Mouse (Mus musculus) right cerebral cortex, adult 18-20 months (tissue): ENCODE data around the gene Rchy1.
A peak's percentile ranks its signal among the peaks of the same experiment; 100 is the strongest.

Experiments
- DNase-seq: peaks from one replicate; pipeline ENCODE4 v3.0.0; 2022; ENCODE audit warnings: mixed read lengths

Rchy1 gene

GRCm38 (mm10) chr5:91962639-91963440 lies at the start of gene Rchy1:
TSS of gene Rchy1 (minus strand) at chr5:91963068.
- DNase-seq, result peak; percentile 95

- DNase-seq, result no peak
Observed at GRCm38 (mm10) chr5:92011756-92012155, 48.9 kb upstream of the Rchy1 start.

- no peak for DNase-seq
Observed at GRCm38 (mm10) chr5:92009827-92010226, 47.0 kb upstream of the Rchy1 start.

GRCm38 (mm10) chr5:92003011-92003410 lies 40.1 kb upstream of the Rchy1 start:
- no peak for DNase-seq

GRCm38 (mm10) chr5:92000770-92001169 lies 37.9 kb upstream of the Rchy1 start:
- DNase-seq, result no peak

- DNase-seq, result peak; percentile 80
Observed at GRCm38 (mm10) chr5:91994546-91994945, 31.7 kb upstream of the Rchy1 start.

GRCm38 (mm10) chr5:91993061-91993460 lies 30.2 kb upstream of the Rchy1 start:
- DNase-seq, result no peak

- DNase-seq, result no peak
Observed at GRCm38 (mm10) chr5:91991191-91991937, 28.5 kb upstream of the Rchy1 start.

- no peak for DNase-seq
Observed at GRCm38 (mm10) chr5:91989261-91989660, 26.4 kb upstream of the Rchy1 start.

GRCm38 (mm10) chr5:91987799-91988198 lies 24.9 kb upstream of the Rchy1 start:
- DNase-seq, result no peak

GRCm38 (mm10) chr5:91987236-91987635 lies 24.4 kb upstream of the Rchy1 start, which contains the start of gene Odaph:
TSS of gene Odaph (plus strand) at chr5:91987475.
- no peak for DNase-seq

- no peak for DNase-seq
Observed at GRCm38 (mm10) chr5:91985721-91986120, 22.9 kb upstream of the Rchy1 start.

- no peak for DNase-seq
Observed at GRCm38 (mm10) chr5:91983490-91983889, 20.6 kb upstream of the Rchy1 start.

GRCm38 (mm10) chr5:91981176-91981840 lies 18.4 kb upstream of the Rchy1 start:
- DNase-seq, result no peak

- DNase-seq, result no peak
Observed at GRCm38 (mm10) chr5:91977397-91977770, 14.5 kb upstream of the Rchy1 start.

- DNase-seq, result no peak
Observed at GRCm38 (mm10) chr5:91976566-91977396, 13.9 kb upstream of the Rchy1 start.

GRCm38 (mm10) chr5:91975758-91976157 lies 12.9 kb upstream of the Rchy1 start:
- peak; percentile 34 for DNase-seq

- no peak for DNase-seq
Observed at GRCm38 (mm10) chr5:91974002-91974401, 11.1 kb upstream of the Rchy1 start.

GRCm38 (mm10) chr5:91972046-91972445 lies 9.2 kb upstream of the Rchy1 start:
- DNase-seq, result no peak

GRCm38 (mm10) chr5:91962259-91962638 lies 619 bp downstream of the Rchy1 start:
- DNase-seq, result no peak

GRCm38 (mm10) chr5:91961370-91961769 lies 1.5 kb downstream of the Rchy1 start:
- no peak for DNase-seq

- peak; percentile 14 for DNase-seq
Observed at GRCm38 (mm10) chr5:91960606-91961254, 2.1 kb downstream of the Rchy1 start.
